Mouse (Mus musculus): ENCODE data around the gene Daglb. TPM values are rescaled to one million over a fixed set of nuclear protein-coding genes. Genes with fewer than 3 reads are reported as not detected.

Daglb gene
- polyA plus RNA-seq, 1 experiment from 2014 or later = 11.1 TPM

GRCm38 (mm10) chr5:143469628-143470027 is 5.2 kb downstream of the Daglb start:
- Histone ChIP-seq H3K36me3 (peaks cover 8% of the 10 kb centered on the region; the same call in 1 of the 2 replicates), H3K4me3 (replicated peaks) (no peak overlapping the region), H3K9ac (no peak overlapping the region), H3K27ac (no peak overlapping the region), H3K4me2 (replicated peaks) (no peak overlapping the region), H3K4me1 (replicated peaks) (no peaks in the 10 kb centered on the region), H3K9me3 (no peaks in the 10 kb centered on the region), H3K27me3 (replicated peaks) (no peaks in the 10 kb centered on the region)
- WGBS = 94% methylated on average over 8 of the region's 8 CpGs
- ATAC-seq = no peak

GRCm38 (mm10) chr5:143470421-143471164 is 6.2 kb downstream of the Daglb start:
- Histone ChIP-seq H3K36me3 (peaks cover 8% of the 10 kb centered on the region; the same call in 1 of the 2 replicates), H3K9ac (no peak overlapping the region), H3K27me3 (replicated peaks) (no peaks in the 10 kb centered on the region), H3K9me3 (no peaks in the 10 kb centered on the region), H3K4me1 (replicated peaks) (no peaks in the 10 kb centered on the region), H3K27ac (peak overlapping the region; percentile 23; the same call in 1 of the 2 replicates), H3K4me3 (replicated peaks) (no peak overlapping the region), H3K4me2 (replicated peaks) (no peak overlapping the region)
- WGBS = 65% methylated on average over 15 of the region's 15 CpGs
- no peak for ATAC-seq

GRCm38 (mm10) chr5:143471165-143471546 is 6.8 kb downstream of the Daglb start:
- Histone ChIP-seq H3K4me2 (replicated peaks) (no peak overlapping the region), H3K9ac (no peak overlapping the region), H3K4me1 (replicated peaks) (no peaks in the 10 kb centered on the region), H3K4me3 (replicated peaks) (no peak overlapping the region), H3K27me3 (replicated peaks) (no peaks in the 10 kb centered on the region), H3K36me3 (peaks cover 12% of the 10 kb centered on the region; the same call in 1 of the 2 replicates), H3K9me3 (no peaks in the 10 kb centered on the region), H3K27ac (no peak overlapping the region)
- WGBS = 91% methylated on average over 3 of the region's 3 CpGs
- no peak for ATAC-seq

GRCm38 (mm10) chr5:143471953-143472618 is 7.7 kb downstream of the Daglb start:
- Histone ChIP-seq H3K4me3 (replicated peaks) (no peak overlapping the region), H3K9me3 (no peaks in the 10 kb centered on the region), H3K36me3 (peaks cover 12% of the 10 kb centered on the region; the same call in 1 of the 2 replicates), H3K27ac (no peak overlapping the region), H3K4me1 (replicated peaks) (no peaks in the 10 kb centered on the region), H3K27me3 (replicated peaks) (no peaks in the 10 kb centered on the region), H3K9ac (no peak overlapping the region), H3K4me2 (replicated peaks) (no peak overlapping the region)
- no peak for ATAC-seq
- WGBS = 87% methylated on average over 9 of the region's 9 CpGs

- no peak overlapping the region for H3K4me2 ChIP-seq (replicated peaks)
- no peaks in the 10 kb centered on the region for H3K9me3 ChIP-seq
- no peaks in the 10 kb centered on the region for H3K27me3 ChIP-seq (replicated peaks)
- no peak overlapping the region for H3K9ac ChIP-seq
- H3K4me1 ChIP-seq (replicated peaks) = no peaks in the 10 kb centered on the region
- peaks cover 15% of the 10 kb centered on the region; the same call in 1 of the 2 replicates for H3K36me3 ChIP-seq
- no peak for ATAC-seq
- 89% methylated on average over 20 of the region's 20 CpGs for WGBS
- H3K27ac ChIP-seq = no peak overlapping the region
- no peak overlapping the region for H3K4me3 ChIP-seq (replicated peaks)
Measured at GRCm38 (mm10) chr5:143475153-143475844, 10.9 kb downstream of the Daglb start.

GRCm38 (mm10) chr5:143476013-143476412 is 11.6 kb downstream of the Daglb start:
- 92% methylated on average over 6 of the region's 6 CpGs for WGBS
- H3K27me3 ChIP-seq (replicated peaks) = no peaks in the 10 kb centered on the region
- no peak overlapping the region for H3K27ac ChIP-seq

GRCm38 (mm10) chr5:143477901-143478300 is 13.5 kb downstream of the Daglb start:
- Histone ChIP-seq H3K4me1 (replicated peaks) (no peaks in the 10 kb centered on the region), H3K27ac (no peak overlapping the region), H3K9ac (no peak overlapping the region), H3K9me3 (no peaks in the 10 kb centered on the region), H3K4me2 (replicated peaks) (no peak overlapping the region), H3K36me3 (peaks cover 13% of the 10 kb centered on the region; the same call in 1 of the 2 replicates), H3K27me3 (replicated peaks) (no peaks in the 10 kb centered on the region), H3K4me3 (replicated peaks) (no peak overlapping the region)
- WGBS = 83% methylated on average over 3 of the region's 3 CpGs
- no peak for ATAC-seq

More at GRCm38 (mm10) chr5:143476013-143476412, 11.6 kb downstream of the Daglb start:
- H3K4me2 ChIP-seq (replicated peaks) = no peak overlapping the region
- H3K36me3 ChIP-seq = peaks cover 15% of the 10 kb centered on the region; the same call in 1 of the 2 replicates
- no peak overlapping the region for H3K9ac ChIP-seq
- H3K4me3 ChIP-seq (replicated peaks) = no peak overlapping the region
- H3K9me3 ChIP-seq = no peaks in the 10 kb centered on the region
- H3K4me1 ChIP-seq (replicated peaks) = no peaks in the 10 kb centered on the region
- no peak for ATAC-seq

GRCm38 (mm10) chr5:143484955-143485354 is 20.6 kb downstream of the Daglb start:
- ATAC-seq = no peak
- Histone ChIP-seq H3K9ac (no peak overlapping the region), H3K27ac (no peak overlapping the region), H3K9me3 (no peaks in the 10 kb centered on the region), H3K4me1 (replicated peaks) (no peaks in the 10 kb centered on the region), H3K4me2 (replicated peaks) (no peak overlapping the region), H3K27me3 (replicated peaks) (no peaks in the 10 kb centered on the region), H3K4me3 (replicated peaks) (no peak overlapping the region), H3K36me3 (peaks cover 4% of the 10 kb centered on the region; the same call in 1 of the 2 replicates)
- WGBS = 85% methylated on average over 5 of the region's 5 CpGs

- Histone ChIP-seq H3K27ac (no peak overlapping the region), H3K4me2 (replicated peaks) (no peak overlapping the region), H3K4me3 (replicated peaks) (no peak overlapping the region), H3K27me3 (replicated peaks) (no peaks in the 10 kb centered on the region), H3K9me3 (no peaks in the 10 kb centered on the region), H3K9ac (no peak overlapping the region), H3K36me3 (peaks cover 4% of the 10 kb centered on the region; the same call in 1 of the 2 replicates), H3K4me1 (replicated peaks) (no peaks in the 10 kb centered on the region)
- WGBS = 92% methylated on average over 10 of the region's 10 CpGs
- ATAC-seq = no peak
Measured at GRCm38 (mm10) chr5:143487193-143487592, 22.8 kb downstream of the Daglb start.

- no peak for ATAC-seq
- H3K27me3 ChIP-seq (replicated peaks) = no peaks in the 10 kb centered on the region
- WGBS = 89% methylated on average over 5 of the region's 5 CpGs
- no peaks in the 10 kb centered on the region for H3K4me1 ChIP-seq (replicated peaks)
- no peak overlapping the region for H3K9ac ChIP-seq
- H3K27ac ChIP-seq = no peak overlapping the region
- no peak overlapping the region for H3K4me3 ChIP-seq (replicated peaks)
- H3K36me3 ChIP-seq = peaks cover 4% of the 10 kb centered on the region; the same call in 1 of the 2 replicates
- H3K4me2 ChIP-seq (replicated peaks) = no peak overlapping the region
- no peaks in the 10 kb centered on the region for H3K9me3 ChIP-seq
Measured at GRCm38 (mm10) chr5:143487998-143488397, 23.6 kb downstream of the Daglb start.

- Histone ChIP-seq H3K4me2 (replicated peaks) (no peak overlapping the region), H3K27me3 (replicated peaks) (no peaks in the 10 kb centered on the region), H3K9me3 (no peaks in the 10 kb centered on the region), H3K4me1 (replicated peaks) (no peaks in the 10 kb centered on the region), H3K4me3 (replicated peaks) (no peak overlapping the region), H3K36me3 (peaks cover 9% of the 10 kb centered on the region), H3K27ac (no peak overlapping the region), H3K9ac (no peak overlapping the region)
- 87% methylated on average over 14 of the region's 14 CpGs for WGBS
- ATAC-seq = no peak
Measured at GRCm38 (mm10) chr5:143489749-143490342, 25.5 kb downstream of the Daglb start.

GRCm38 (mm10) chr5:143491736-143492135 is 27.4 kb downstream of the Daglb start:
- ATAC-seq = no peak
- H3K27ac ChIP-seq = no peak overlapping the region
- no peaks in the 10 kb centered on the region for H3K27me3 ChIP-seq (replicated peaks)
- H3K36me3 ChIP-seq = peaks cover 13% of the 10 kb centered on the region
- H3K4me1 ChIP-seq (replicated peaks) = no peaks in the 10 kb centered on the region
- H3K9ac ChIP-seq = no peak overlapping the region
- H3K4me3 ChIP-seq (replicated peaks) = no peak overlapping the region
- 92% methylated on average over 4 of the region's 4 CpGs for WGBS
- H3K9me3 ChIP-seq = no peaks in the 10 kb centered on the region
- no peak overlapping the region for H3K4me2 ChIP-seq (replicated peaks)
